Mouse (Mus musculus): ENCODE results near the gene Iqck. TPM values are rescaled to one million over a fixed set of nuclear protein-coding genes. Genes with fewer than 3 reads are reported as not detected.

Gene Iqck
- polyA plus RNA-seq, 1 experiment from 2014 or later = 2.2 TPM

GRCm38 (mm10) chr7:118898063-118898462 is 42.5 kb downstream of the Iqck start:
- no peaks in the 10 kb centered on the region for H3K27me3 ChIP-seq (replicated peaks; ENCODE audit: control insufficient read depth, insufficient read depth, low read length)
- no peak overlapping the region for H3K4me3 ChIP-seq (ENCODE audit: low read depth, low read length)
- H3K36me3 ChIP-seq (ENCODE audit: control insufficient read depth, insufficient read depth, low read length) = no peaks in the 10 kb centered on the region
- H3K4me1 ChIP-seq (replicated peaks; ENCODE audit: control insufficient read depth, insufficient read depth, low read length) = 0 out of 2 replicates have a peak, but pooled peaks cover 3% of the 10 kb centered on the region
- no peaks in the 10 kb centered on the region for H3K9me3 ChIP-seq (ENCODE audit: control insufficient read depth, low read length)
- H3K27ac ChIP-seq (ENCODE audit: low read depth) = no peak overlapping the region
- no peak for ATAC-seq (replicated peaks; ENCODE audit: low FRiP score, low TSS enrichment, low read depth)
- no peak for DNase-seq (ENCODE audit: low spot score)
- H3K4me2 ChIP-seq (ENCODE audit: low read length) = no peak overlapping the region
- H3K9ac ChIP-seq (ENCODE audit: low read length) = no peak overlapping the region

- H3K4me1 ChIP-seq (replicated peaks; ENCODE audit: control insufficient read depth, insufficient read depth, low read length) = peaks cover 7% of the 10 kb centered on the region; the same call in 1 of the 2 replicates
- no peak overlapping the region for H3K27ac ChIP-seq (ENCODE audit: low read depth)
- H3K27me3 ChIP-seq (replicated peaks; ENCODE audit: control insufficient read depth, insufficient read depth, low read length) = no peaks in the 10 kb centered on the region
- no peak overlapping the region for H3K9ac ChIP-seq (ENCODE audit: low read length)
- DNase-seq (ENCODE audit: low spot score) (no peak), ATAC-seq (replicated peaks; ENCODE audit: low FRiP score, low TSS enrichment, low read depth) (no peak)
- H3K4me3 ChIP-seq (ENCODE audit: low read depth, low read length) = no peak overlapping the region
- WGBS = 84% methylated on average over 2 of the region's 2 CpGs
- H3K9me3 ChIP-seq (ENCODE audit: control insufficient read depth, low read length) = no peaks in the 10 kb centered on the region
- no peaks in the 10 kb centered on the region for H3K36me3 ChIP-seq (ENCODE audit: control insufficient read depth, insufficient read depth, low read length)
- no peak overlapping the region for H3K4me2 ChIP-seq (ENCODE audit: low read length)
These were observed 44.5 kb downstream of the Iqck start for GRCm38 (mm10) chr7:118900090-118900489.

- ATAC-seq (replicated peaks; ENCODE audit: low FRiP score, low TSS enrichment, low read depth) (0 out of 2 replicates have a peak, but pooled peaks have one; percentile 47), DNase-seq (ENCODE audit: low spot score) (peak; percentile 78)
- Histone ChIP-seq H3K9me3 (ENCODE audit: control insufficient read depth, low read length) (no peaks in the 10 kb centered on the region), H3K27ac (ENCODE audit: low read depth) (peak overlapping the region; percentile 54; the same call in 1 of the 2 replicates), H3K9ac (ENCODE audit: low read length) (no peak overlapping the region), H3K27me3 (replicated peaks; ENCODE audit: control insufficient read depth, insufficient read depth, low read length) (no peaks in the 10 kb centered on the region), H3K4me3 (ENCODE audit: low read depth, low read length) (0 out of 2 replicates have a peak overlapping the region, but pooled peaks have one; percentile 4), H3K4me2 (ENCODE audit: low read length) (peak overlapping the region; percentile 30), H3K4me1 (replicated peaks; ENCODE audit: control insufficient read depth, insufficient read depth, low read length) (peaks cover 7% of the 10 kb centered on the region; the same call in 1 of the 2 replicates), H3K36me3 (ENCODE audit: control insufficient read depth, insufficient read depth, low read length) (no peaks in the 10 kb centered on the region)
- 27% methylated on average over 13 of the region's 13 CpGs for WGBS
These were observed 47.4 kb downstream of the Iqck start for GRCm38 (mm10) chr7:118902944-118903343.

GRCm38 (mm10) chr7:118903879-118904278 is 48.3 kb downstream of the Iqck start:
- Histone ChIP-seq H3K9me3 (ENCODE audit: control insufficient read depth, low read length) (no peaks in the 10 kb centered on the region), H3K27ac (ENCODE audit: low read depth) (no peak overlapping the region), H3K4me1 (replicated peaks; ENCODE audit: control insufficient read depth, insufficient read depth, low read length) (peaks cover 7% of the 10 kb centered on the region; the same call in 1 of the 2 replicates), H3K27me3 (replicated peaks; ENCODE audit: control insufficient read depth, insufficient read depth, low read length) (no peaks in the 10 kb centered on the region), H3K4me3 (ENCODE audit: low read depth, low read length) (no peak overlapping the region), H3K9ac (ENCODE audit: low read length) (no peak overlapping the region), H3K4me2 (ENCODE audit: low read length) (no peak overlapping the region), H3K36me3 (ENCODE audit: control insufficient read depth, insufficient read depth, low read length) (no peaks in the 10 kb centered on the region)
- 89% methylated on average over 9 of the region's 9 CpGs for whole genome bisulfite sequencing
- DNase-seq (ENCODE audit: low spot score) (no peak), ATAC-seq (replicated peaks; ENCODE audit: low FRiP score, low TSS enrichment, low read depth) (no peak)

- Histone ChIP-seq H3K4me2 (ENCODE audit: low read length) (no peak overlapping the region), H3K4me1 (replicated peaks; ENCODE audit: control insufficient read depth, insufficient read depth, low read length) (peaks cover 7% of the 10 kb centered on the region; the same call in 1 of the 2 replicates), H3K9ac (ENCODE audit: low read length) (no peak overlapping the region), H3K9me3 (ENCODE audit: control insufficient read depth, low read length) (no peaks in the 10 kb centered on the region), H3K27ac (ENCODE audit: low read depth) (no peak overlapping the region), H3K27me3 (replicated peaks; ENCODE audit: control insufficient read depth, insufficient read depth, low read length) (no peaks in the 10 kb centered on the region), H3K4me3 (ENCODE audit: low read depth, low read length) (no peak overlapping the region), H3K36me3 (ENCODE audit: control insufficient read depth, insufficient read depth, low read length) (no peaks in the 10 kb centered on the region)
- ATAC-seq (replicated peaks; ENCODE audit: low FRiP score, low TSS enrichment, low read depth) (no peak), DNase-seq (ENCODE audit: low spot score) (no peak)
- WGBS = 86% methylated on average over 4 of the region's 4 CpGs
These were observed 49.0 kb downstream of the Iqck start for GRCm38 (mm10) chr7:118904530-118904929.

- ATAC-seq (replicated peaks; ENCODE audit: low FRiP score, low TSS enrichment, low read depth) = no peak
- 77% methylated on average over 8 of the region's 8 CpGs for WGBS
These were observed 53.5 kb downstream of the Iqck start for GRCm38 (mm10) chr7:118908961-118909515.

GRCm38 (mm10) chr7:118910464-118910863 is 54.9 kb downstream of the Iqck start:
- no peaks in the 10 kb centered on the region for H3K4me1 ChIP-seq (replicated peaks; ENCODE audit: control insufficient read depth, insufficient read depth, low read length)
- DNase-seq (ENCODE audit: low spot score) = no peak
- H3K27ac ChIP-seq (ENCODE audit: low read depth) = no peak overlapping the region
- no peaks in the 10 kb centered on the region for H3K27me3 ChIP-seq (replicated peaks; ENCODE audit: control insufficient read depth, insufficient read depth, low read length)
- H3K9me3 ChIP-seq (ENCODE audit: control insufficient read depth, low read length) = no peaks in the 10 kb centered on the region
- H3K4me3 ChIP-seq (ENCODE audit: low read depth, low read length) = no peak overlapping the region
- no peak overlapping the region for H3K4me2 ChIP-seq (ENCODE audit: low read length)
- 87% methylated on average over 2 of the region's 2 CpGs for WGBS
- ATAC-seq (replicated peaks; ENCODE audit: low FRiP score, low TSS enrichment, low read depth) = no peak
- no peak overlapping the region for H3K9ac ChIP-seq (ENCODE audit: low read length)
- no peaks in the 10 kb centered on the region for H3K36me3 ChIP-seq (ENCODE audit: control insufficient read depth, insufficient read depth, low read length)

More at GRCm38 (mm10) chr7:118908961-118909515, 53.5 kb downstream of the Iqck start:
- Histone ChIP-seq H3K4me3 (ENCODE audit: low read depth, low read length) (no peak overlapping the region), H3K4me2 (ENCODE audit: low read length) (no peak overlapping the region), H3K27me3 (replicated peaks; ENCODE audit: control insufficient read depth, insufficient read depth, low read length) (no peaks in the 10 kb centered on the region), H3K27ac (ENCODE audit: low read depth) (no peak overlapping the region), H3K9me3 (ENCODE audit: control insufficient read depth, low read length) (no peaks in the 10 kb centered on the region), H3K36me3 (ENCODE audit: control insufficient read depth, insufficient read depth, low read length) (no peaks in the 10 kb centered on the region), H3K9ac (ENCODE audit: low read length) (no peak overlapping the region), H3K4me1 (replicated peaks; ENCODE audit: control insufficient read depth, insufficient read depth, low read length) (no peaks in the 10 kb centered on the region)
- DNase-seq (ENCODE audit: low spot score) = no peak

GRCm38 (mm10) chr7:118911170-118911569 is 55.6 kb downstream of the Iqck start:
- no peaks in the 10 kb centered on the region for H3K36me3 ChIP-seq (ENCODE audit: control insufficient read depth, insufficient read depth, low read length)
- no peak overlapping the region for H3K9ac ChIP-seq (ENCODE audit: low read length)
- no peak overlapping the region for H3K4me2 ChIP-seq (ENCODE audit: low read length)
- H3K27ac ChIP-seq (ENCODE audit: low read depth) = no peak overlapping the region
- H3K27me3 ChIP-seq (replicated peaks; ENCODE audit: control insufficient read depth, insufficient read depth, low read length) = no peaks in the 10 kb centered on the region
- DNase-seq (ENCODE audit: low spot score) = no peak
- 88% methylated on average over 2 of the region's 2 CpGs for WGBS
- H3K4me3 ChIP-seq (ENCODE audit: low read depth, low read length) = no peak overlapping the region
- no peak for ATAC-seq (replicated peaks; ENCODE audit: low FRiP score, low TSS enrichment, low read depth)
- no peaks in the 10 kb centered on the region for H3K4me1 ChIP-seq (replicated peaks; ENCODE audit: control insufficient read depth, insufficient read depth, low read length)
- H3K9me3 ChIP-seq (ENCODE audit: control insufficient read depth, low read length) = no peaks in the 10 kb centered on the region

- Histone ChIP-seq H3K27me3 (replicated peaks; ENCODE audit: control insufficient read depth, insufficient read depth, low read length) (no peaks in the 10 kb centered on the region), H3K4me3 (ENCODE audit: low read depth, low read length) (no peak overlapping the region), H3K27ac (ENCODE audit: low read depth) (no peak overlapping the region), H3K9ac (ENCODE audit: low read length) (no peak overlapping the region), H3K9me3 (ENCODE audit: control insufficient read depth, low read length) (no peaks in the 10 kb centered on the region), H3K4me1 (replicated peaks; ENCODE audit: control insufficient read depth, insufficient read depth, low read length) (no peaks in the 10 kb centered on the region), H3K36me3 (ENCODE audit: control insufficient read depth, insufficient read depth, low read length) (no peaks in the 10 kb centered on the region), H3K4me2 (ENCODE audit: low read length) (no peak overlapping the region)
- ATAC-seq (replicated peaks; ENCODE audit: low FRiP score, low TSS enrichment, low read depth) (no peak), DNase-seq (ENCODE audit: low spot score) (no peak)
- 83% methylated on average over 7 of the region's 7 CpGs for WGBS
These were observed 56.0 kb downstream of the Iqck start for GRCm38 (mm10) chr7:118911571-118911970.

All from intestine, embryonic 14.5 days (tissue).